Mouse (Mus musculus) G1E (cell line): ENCODE data around the gene Tmeff1.

Experiments used
- CTCF ChIP-seq: IDR thresholded peaks from 2 replicates; pipeline ENCODE4 v1.5.1; 2012; ENCODE audit warnings: low read depth, low read length, inconsistent platforms, mixed read lengths
- GATA1 ChIP-seq: IDR thresholded peaks from 2 replicates; pipeline ENCODE4 v1.6.1; 2012; ENCODE audit warnings: borderline replicate concordance, low read length, inconsistent platforms, mixed read lengths
- GATA2 ChIP-seq: IDR thresholded peaks from 2 replicates; pipeline ENCODE4 v1.6.1; 2012; ENCODE audit warnings: low read depth, low read length, inconsistent platforms, borderline replicate concordance
- TAL1 ChIP-seq: conservative IDR thresholded peaks from 2 replicates; pipeline ENCODE4 v1.6.1; 2012; ENCODE audit warnings: low read depth, low read length, inconsistent platforms, mixed read lengths

GRCm38 (mm10) chr4:48690640-48691039 is 105.7 kb downstream of the Tmeff1 start:
- TF ChIP-seq CTCF (no peak), TAL1 (no peak), GATA1 (no peak), GATA2 (no peak)
